In the genomic region with DNA sequence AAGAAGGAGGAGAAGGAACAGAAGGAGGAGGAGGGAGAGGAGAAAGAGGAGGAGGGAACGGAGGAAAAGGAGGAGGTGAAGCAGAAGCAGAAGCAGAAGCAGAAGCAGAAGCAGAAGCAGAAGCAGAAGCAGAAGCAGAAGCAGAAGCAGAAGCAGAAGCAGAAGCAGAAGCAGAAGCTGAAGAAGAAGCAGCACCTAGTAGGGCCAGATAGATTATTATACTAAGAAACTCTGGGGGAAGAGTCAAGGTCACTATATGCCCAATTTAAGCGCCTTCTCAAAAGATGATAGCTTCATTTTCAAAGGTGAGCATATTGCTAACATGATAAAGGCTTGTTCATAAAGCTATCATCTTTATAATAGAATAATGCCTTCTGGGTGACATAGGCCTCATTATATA, we compare ENCODE assay signal across 27 mouse cellular contexts.
"Had no signal": no experiment of that assay in that cellular context is flagged by ENCODE, and none has a peak within 500 bp of the region (broad histone marks: within the 10 kb centered on the region; RNA-seq: fewer than 3 reads in every experiment).

No protein-coding gene starts in this region.

- H3K9me3 ChIP-seq: heart, embryonic 13.5 days; heart, embryonic 15.5 days; hindbrain, embryonic 10.5 days; hindbrain, embryonic 12.5 days; intestine, embryonic 15.5 days; kidney, embryonic 15.5 days; limb, embryonic 13.5 days; limb, embryonic 15.5 days had no signal

- H3K4me1 ChIP-seq: heart, embryonic 15.5 days; hindbrain, embryonic 10.5 days; hindbrain, embryonic 12.5 days; intestine, embryonic 15.5 days; kidney, embryonic 15.5 days; limb, embryonic 13.5 days; limb, embryonic 15.5 days had no signal

- H3K27ac ChIP-seq: gastrocnemius, adult 2 months; heart, adult 2 months; heart, embryonic 13.5 days; heart, embryonic 15.5 days; hindbrain, embryonic 10.5 days; hindbrain, embryonic 12.5 days; hindbrain, embryonic 14.5 days; intestine, embryonic 15.5 days; kidney, embryonic 15.5 days; kidney, postnatal 0 days; limb, embryonic 13.5 days; limb, embryonic 15.5 days had no signal

- H3K36me3 ChIP-seq: heart, embryonic 13.5 days; heart, embryonic 15.5 days; hindbrain, embryonic 10.5 days; hindbrain, embryonic 12.5 days; intestine, embryonic 15.5 days; kidney, embryonic 15.5 days; limb, embryonic 13.5 days; limb, embryonic 15.5 days had no signal

- H3K4me2 ChIP-seq: heart, embryonic 11.5 days; heart, embryonic 13.5 days; heart, embryonic 15.5 days; hindbrain, embryonic 12.5 days; hindbrain, embryonic 14.5 days; intestine, embryonic 15.5 days; kidney, embryonic 15.5 days; limb, embryonic 13.5 days; limb, embryonic 15.5 days had no signal

- DNase-seq: gastrocnemius, adult 2 months; gastrocnemius, postnatal 10 days; gastrocnemius, postnatal 25 days; heart, adult 11 months; heart, adult 2 months; heart, postnatal 4 days; kidney, adult 2 months; kidney, adult 9 months; kidney, postnatal 14 days; kidney, postnatal 36 days; layer of hippocampus, adult 9-11 months; layer of hippocampus, postnatal 36 days; left cerebral cortex, postnatal 4 days had no signal

- ATAC-seq: hindbrain, embryonic 16.5 days; inflammation-experienced regulatory T-cells, adult 6 months; intestine, embryonic 15.5 days; intestine, postnatal 0 days had no signal

- H3K4me3 ChIP-seq: gastrocnemius, adult 2 months; heart, adult 2 months; heart, embryonic 13.5 days; heart, embryonic 15.5 days; hindbrain, embryonic 10.5 days; hindbrain, embryonic 12.5 days; intestine, embryonic 15.5 days; kidney, embryonic 15.5 days; limb, embryonic 13.5 days; limb, embryonic 15.5 days had no signal

- H3K27me3 ChIP-seq: heart, embryonic 13.5 days; heart, embryonic 15.5 days; hindbrain, embryonic 12.5 days; intestine, embryonic 15.5 days; kidney, embryonic 15.5 days; limb, embryonic 13.5 days; limb, embryonic 15.5 days had no signal

- H3K9ac ChIP-seq: heart, embryonic 13.5 days; heart, embryonic 15.5 days; hindbrain, embryonic 12.5 days; hindbrain, embryonic 14.5 days; intestine, embryonic 15.5 days; kidney, embryonic 15.5 days; limb, embryonic 13.5 days; limb, embryonic 15.5 days had no signal
